Mouse (Mus musculus) bone marrow, adult 2 months (tissue): ENCODE results near the gene Anxa8.

Experiments
- CTCF ChIP-seq: fragments of 200-500 bp; IDR thresholded peaks from 2 replicates; pipeline ENCODE4 v1.5.1; 2011; ENCODE audit warnings: low read length, control low read depth; ENCODE audit not compliant: control insufficient read depth, insufficient read depth
- POLR2A ChIP-seq: fragments of 200-500 bp; IDR thresholded peaks from 2 replicates; pipeline ENCODE4 v1.6.1; 2011; ENCODE audit warnings: low read depth, mild to moderate bottlenecking, control low read depth, low read length, borderline replicate concordance; ENCODE audit not compliant: control insufficient read depth

DNA sequence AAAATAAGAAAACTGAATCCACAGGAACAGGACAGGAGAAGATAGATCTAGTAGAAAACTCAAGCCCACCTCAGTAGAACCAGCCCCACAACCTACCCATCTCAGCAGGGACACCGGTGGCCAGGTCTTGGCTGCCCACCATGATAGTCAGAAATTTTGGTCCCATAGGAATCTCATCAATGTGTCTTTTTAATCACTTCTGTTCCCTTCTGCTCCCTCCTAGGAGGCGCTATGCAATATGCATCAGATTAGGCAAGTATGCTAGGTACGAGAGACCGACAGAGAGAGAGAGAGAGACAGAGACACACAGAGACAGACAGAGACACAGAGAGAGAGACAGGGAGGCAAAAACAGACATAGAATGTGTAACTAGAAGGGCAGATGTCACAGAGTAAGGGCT, 35.9 kb downstream of the Anxa8 start:
- no peak for TF ChIP-seq POLR2A
- TF ChIP-seq CTCF, result no peak
